Mouse (Mus musculus) forebrain, embryonic 11.5 days (tissue): ENCODE measurements around the gene Sema3b. TPM values are rescaled to one million over a fixed set of nuclear protein-coding genes. Genes with fewer than 3 reads are reported as not detected.

Experiments
- ATAC-seq: fragments of 200-750 bp; cut with Nextera tagmentation; replicated peaks from 2 replicates; pipeline ENCODE4 v1.8.0; 2017; ENCODE audit warnings: moderate TSS enrichment; ENCODE audit not compliant: low FRiP score
- DNase-seq: peaks from one replicate; pipeline ENCODE4 v3.0.0-alpha.2; 2017; ENCODE audit warnings: low spot score
- H3K27ac ChIP-seq: fragments of 300-500 bp; sonication (generic); 2 replicates; pipeline ENCODE4 v1.5.1; 2014; ENCODE audit warnings: low read depth, low read length
- H3K27me3 ChIP-seq: fragments of 300-500 bp; sonication (generic); 2 replicates; pipeline ENCODE4 v1.6.1; 2014; ENCODE audit warnings: mild to moderate bottlenecking, low read length, mixed read lengths; ENCODE audit not compliant: control insufficient read depth, insufficient read depth
- H3K36me3 ChIP-seq: fragments of 300-500 bp; sonication (generic); 2 replicates; pipeline ENCODE4 v1.6.1; 2014; ENCODE audit warnings: mild to moderate bottlenecking, low read length, moderate library complexity, mixed read lengths; ENCODE audit not compliant: control insufficient read depth, insufficient read depth
- H3K4me1 ChIP-seq: fragments of 300-500 bp; sonication (generic); replicated peaks from 2 replicates; pipeline ENCODE4 v1.6.1; 2014; ENCODE audit warnings: low read length, mixed read lengths; ENCODE audit not compliant: control insufficient read depth, insufficient read depth
- H3K4me2 ChIP-seq: fragments of 300-500 bp; sonication (generic); 2 replicates; pipeline ENCODE4 v1.6.1; 2014; ENCODE audit warnings: low read depth, mild to moderate bottlenecking, low read length, moderate library complexity, mixed read lengths; ENCODE audit not compliant: severe bottlenecking
- H3K4me3 ChIP-seq: fragments of 300-500 bp; sonication (generic); 2 replicates; pipeline ENCODE4 v1.5.1; 2014; ENCODE audit warnings: low read depth, low read length
- H3K9ac ChIP-seq: fragments of 300-500 bp; sonication (generic); 2 replicates; pipeline ENCODE4 v1.6.1; 2014; ENCODE audit warnings: low read length
- H3K9me3 ChIP-seq: fragments of 300-500 bp; sonication (generic); 2 replicates; pipeline ENCODE4 v1.6.1; 2016; ENCODE audit warnings: low read length, mixed read lengths; ENCODE audit not compliant: control insufficient read depth
- WGBS: fragments of 180-500 bp; shearing (Covaris S2); extraction: QIAGEN DNeasy Blood & Tissue Kit; methylation state at CpG from one replicate; pipeline ENCODE4 v1.1.7; 2014; 5-methylcytosine and 5-hydroxymethylcytosine counted together
- polyA plus RNA-seq: library from polyadenylated mRNA; unstranded; fragments of >200 nt; fragmentation: Nextera tagmentation; extraction: Ambion mirVana; gene quantifications from 2 replicates; pipeline ENCODE4 v1.2.1, GENCODE M21; 2014

Gene Sema3b
- polyA plus RNA-seq, 1 experiment from 2014 or later: 1.7 TPM

- no peak overlapping the region for H3K9ac ChIP-seq
- no peak for DNase-seq
- H3K4me3 ChIP-seq: no peak overlapping the region
- H3K36me3 ChIP-seq: peaks cover 3% of the 10 kb centered on the region; the same call in 1 of the 2 replicates
- no peaks in the 10 kb centered on the region for H3K27me3 ChIP-seq
- no peaks in the 10 kb centered on the region for H3K9me3 ChIP-seq
- 95% methylated on average over 5 of the region's 5 CpGs for WGBS
- no peak overlapping the region for H3K4me2 ChIP-seq
- no peak overlapping the region for H3K27ac ChIP-seq
- H3K4me1 ChIP-seq: peaks cover 5% of the 10 kb centered on the region; the same call in 1 of the 2 replicates
- no peak for ATAC-seq
Observed at GRCm38 (mm10) chr9:107586504-107586903, 22.5 kb downstream of the Sema3b start.

DNA sequence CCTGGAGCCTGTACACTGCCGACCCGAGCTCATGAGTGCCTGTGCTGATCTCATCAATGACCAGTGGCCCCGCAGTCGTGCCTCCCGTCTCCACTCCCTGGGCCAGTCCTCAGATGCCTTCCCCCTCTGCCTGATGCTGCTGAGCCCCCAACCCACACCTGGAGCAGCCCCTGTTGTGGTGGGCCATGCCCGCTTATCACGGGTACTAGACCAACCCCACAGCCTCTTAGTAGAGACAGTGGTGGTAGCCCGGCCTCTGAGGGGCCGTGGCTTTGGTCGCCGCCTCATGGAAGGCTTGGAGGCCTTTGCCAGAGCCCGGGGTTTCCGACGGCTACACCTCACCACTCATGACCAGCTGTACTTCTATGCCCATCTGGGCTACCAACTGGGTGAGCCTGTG, 25.9 kb downstream of the Sema3b start:
- Histone ChIP-seq H3K9me3 (no peaks in the 10 kb centered on the region), H3K4me1 (peaks cover 12% of the 10 kb centered on the region)

GRCm38 (mm10) chr9:107582509-107583062, 26.4 kb downstream of the Sema3b start:
- peaks cover 12% of the 10 kb centered on the region for H3K4me1 ChIP-seq

More for the DNA sequence above, 25.9 kb downstream of the Sema3b start:
- Histone ChIP-seq H3K36me3 (no peaks in the 10 kb centered on the region), H3K4me3 (no peak overlapping the region), H3K27ac (no peak overlapping the region), H3K27me3 (no peaks in the 10 kb centered on the region), H3K4me2 (no peak overlapping the region), H3K9ac (no peak overlapping the region)
- 92% methylated on average over 14 of the region's 14 CpGs for WGBS
- DNase-seq: no peak
- ATAC-seq: no peak

GRCm38 (mm10) chr9:107581584-107581983, 27.4 kb downstream of the Sema3b start:
- WGBS: 81% methylated on average over 4 of the region's 4 CpGs
- Histone ChIP-seq H3K9ac (peak overlapping the region; percentile 83; the same call in 1 of the 2 replicates), H3K9me3 (no peaks in the 10 kb centered on the region), H3K4me3 (peak overlapping the region; percentile 56; the same call in 1 of the 2 replicates), H3K4me2 (peak overlapping the region; percentile 93), H3K4me1 (peaks cover 14% of the 10 kb centered on the region), H3K27me3 (no peaks in the 10 kb centered on the region), H3K36me3 (no peaks in the 10 kb centered on the region), H3K27ac (no peak overlapping the region)
- DNase-seq (no peak), ATAC-seq (no peak)

More at GRCm38 (mm10) chr9:107582509-107583062, 26.4 kb downstream of the Sema3b start:
- no peak overlapping the region for H3K4me2 ChIP-seq
- H3K36me3 ChIP-seq: no peaks in the 10 kb centered on the region
- H3K27me3 ChIP-seq: no peaks in the 10 kb centered on the region
- WGBS: 93% methylated on average over 7 of the region's 7 CpGs
- ATAC-seq (no peak), DNase-seq (no peak)
- no peaks in the 10 kb centered on the region for H3K9me3 ChIP-seq
- H3K9ac ChIP-seq: no peak overlapping the region
- H3K4me3 ChIP-seq: no peak overlapping the region
- no peak overlapping the region for H3K27ac ChIP-seq

GRCm38 (mm10) chr9:107580501-107581317, 28.3 kb downstream of the Sema3b start, which contains the start of gene Hyal3:
Gene Hyal3 (plus strand): TSS chr9:107580818.
- H3K9ac ChIP-seq: peak within 1 kb of the TSS; percentile 83
- H3K27me3 ChIP-seq: no peaks in the 10 kb centered on the region
- H3K4me1 ChIP-seq: peaks cover 14% of the 10 kb centered on the region
- no peaks in the 10 kb centered on the region for H3K9me3 ChIP-seq
- peak within 1 kb of the TSS; percentile 55 for H3K27ac ChIP-seq
- H3K36me3 ChIP-seq: no peaks in the 10 kb centered on the region
- peak within 1 kb of the TSS; percentile 93 for H3K4me2 ChIP-seq
- WGBS: under 1% methylated on average over 32 of the region's 32 CpGs
- DNase-seq (peak; percentile 87), ATAC-seq (peak; percentile 54)
- peak within 1 kb of the TSS; percentile 56 for H3K4me3 ChIP-seq

DNA sequence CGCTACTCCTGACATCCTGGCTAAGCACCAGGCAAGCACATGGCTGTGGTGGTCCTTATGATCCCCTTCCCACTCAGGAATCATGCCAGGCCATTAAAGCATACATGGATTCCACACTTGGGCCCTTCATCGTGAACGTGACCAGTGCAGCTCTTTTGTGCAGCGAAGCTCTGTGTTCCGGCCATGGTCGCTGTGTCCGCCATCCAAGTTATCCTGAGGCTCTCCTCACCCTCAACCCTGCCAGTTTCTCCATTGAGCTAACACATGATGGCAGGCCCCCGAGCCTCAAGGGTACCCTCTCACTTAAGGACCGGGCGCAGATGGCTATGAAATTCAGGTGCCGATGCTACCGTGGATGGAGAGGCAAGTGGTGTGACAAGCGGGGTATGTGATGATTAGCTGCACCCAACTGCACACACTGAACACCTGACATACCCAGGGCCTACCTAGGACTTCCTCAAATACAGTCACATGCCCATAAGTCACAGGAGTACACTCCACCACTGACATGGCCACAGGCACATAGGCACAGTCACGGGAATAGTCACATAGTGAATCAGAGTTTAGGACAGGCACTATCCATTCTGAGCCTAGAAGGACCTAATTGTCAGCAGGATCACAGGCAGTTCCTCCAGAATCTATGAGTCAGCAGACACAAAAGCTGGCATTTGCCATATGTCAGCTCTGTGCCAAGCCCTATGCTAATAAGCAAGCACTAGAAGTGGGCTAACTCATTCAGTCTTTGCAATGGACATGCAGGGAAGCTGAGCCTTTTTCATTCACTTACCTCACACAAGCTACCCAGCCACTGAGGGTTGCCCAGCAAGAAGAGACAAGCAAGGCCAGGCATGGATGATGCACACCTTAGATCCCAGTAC, 29.8 kb downstream of the Sema3b start:
- Histone ChIP-seq H3K4me3 (no peak overlapping the region), H3K9me3 (no peaks in the 10 kb centered on the region), H3K4me2 (no peak overlapping the region), H3K9ac (no peak overlapping the region), H3K27ac (no peak overlapping the region), H3K36me3 (peaks cover 4% of the 10 kb centered on the region; the same call in 1 of the 2 replicates), H3K4me1 (peaks cover 14% of the 10 kb centered on the region), H3K27me3 (no peaks in the 10 kb centered on the region)
- 94% methylated on average over 14 of the region's 14 CpGs for WGBS
- ATAC-seq (no peak), DNase-seq (no peak)

- H3K4me2 ChIP-seq: no peak within 1 kb of the TSS
- no peak within 1 kb of the TSS for H3K4me3 ChIP-seq
- no peaks in the 10 kb centered on the region; the same call in 1 of the 2 replicates for H3K9me3 ChIP-seq
- DNase-seq: no peak
- H3K4me1 ChIP-seq: peaks cover 14% of the 10 kb centered on the region
- H3K36me3 ChIP-seq: peaks cover 6% of the 10 kb centered on the region
- no peak within 1 kb of the TSS for H3K9ac ChIP-seq
- no peak for ATAC-seq
- 71% methylated on average over 3 of the region's 3 CpGs for WGBS
- no peaks in the 10 kb centered on the region for H3K27me3 ChIP-seq
- no peak within 1 kb of the TSS for H3K27ac ChIP-seq
Observed at GRCm38 (mm10) chr9:107578587-107578986, 30.4 kb downstream of the Sema3b start, which contains the start of gene Naa80. Gene Naa80 (plus strand): TSS chr9:107578887.

DNA sequence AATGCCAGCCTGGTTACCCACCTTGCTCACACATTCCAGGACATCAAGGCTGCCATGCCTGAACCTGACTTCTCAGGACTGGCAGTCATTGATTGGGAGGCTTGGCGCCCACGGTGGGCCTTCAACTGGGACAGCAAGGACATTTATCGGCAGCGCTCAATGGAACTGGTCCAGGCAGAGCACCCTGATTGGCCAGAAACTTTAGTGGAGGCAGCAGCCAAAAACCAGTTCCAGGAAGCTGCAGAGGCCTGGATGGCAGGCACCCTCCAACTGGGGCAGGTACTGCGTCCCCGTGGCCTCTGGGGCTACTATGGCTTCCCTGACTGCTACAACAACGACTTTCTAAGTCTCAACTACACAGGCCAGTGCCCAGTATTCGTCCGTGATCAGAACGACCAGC, 31.2 kb downstream of the Sema3b start:
- Histone ChIP-seq H3K4me3 (no peak overlapping the region), H3K4me1 (peaks cover 14% of the 10 kb centered on the region), H3K9me3 (no peaks in the 10 kb centered on the region; the same call in 1 of the 2 replicates), H3K9ac (no peak overlapping the region), H3K4me2 (no peak overlapping the region), H3K36me3 (peaks cover 13% of the 10 kb centered on the region), H3K27me3 (no peaks in the 10 kb centered on the region), H3K27ac (no peak overlapping the region)
- ATAC-seq (no peak), DNase-seq (no peak)
- 89% methylated on average over 10 of the region's 10 CpGs for WGBS
